Mouse (Mus musculus) adrenal gland (tissue): ENCODE results near the gene Gm28043.

ENCODE experiments used
- intact Hi-C: fragments of 180-260 bp; cut with DNase I; formaldehyde crosslinking; loops from one replicate; pipeline ENCODE4 v1.15.1; 2025
- long read RNA-seq, 2 experiments: library from polyadenylated mRNA; unstranded; transcript quantifications; one replicate each; pipeline ENCODE4 v2.0.0; 2020; ENCODE audit warnings: borderline replicate concordance in 1 of 2; ENCODE audit not compliant: insufficient replicate concordance in 1 of 2

Gm28043 gene
- long read RNA-seq, experiment 1: 0 reads
- long read RNA-seq, experiment 2: 0 reads

- intact Hi-C loops: loop anchor here (5.0 kb wide), 1 partner anchor 53 kb away; no protein-coding TSS in a partner anchor
Measured at GRCm38 (mm10) chr17:29614115-29615023, at the start of gene Gm28043, which contains the start of gene Rnf8. Gene Gm28043, plus strand, starts transcription at chr17:29614876. Gene Rnf8, plus strand, starts transcription at chr17:29614790.

GRCm38 (mm10) chr17:29565521-29565920 lies 49.2 kb upstream of the Gm28043 start:
- intact Hi-C loops: no loop called here

GRCm38 (mm10) chr17:29568435-29568834 lies 46.2 kb upstream of the Gm28043 start:
- intact Hi-C loops: no loop called here

- intact Hi-C loops: no loop called here
Measured at GRCm38 (mm10) chr17:29569831-29570230, 44.8 kb upstream of the Gm28043 start.

GRCm38 (mm10) chr17:29579579-29580126 lies 35.0 kb upstream of the Gm28043 start:
- intact Hi-C loops: no loop called here

GRCm38 (mm10) chr17:29583569-29583968 lies 31.1 kb upstream of the Gm28043 start:
- intact Hi-C loops: no loop called here

- intact Hi-C loops: no loop called here
Measured at GRCm38 (mm10) chr17:29584306-29584705, 30.4 kb upstream of the Gm28043 start.

GRCm38 (mm10) chr17:29584737-29585136 lies 29.9 kb upstream of the Gm28043 start:
- intact Hi-C loops: no loop called here

- intact Hi-C loops: no loop called here
Measured at GRCm38 (mm10) chr17:29585446-29585845, 29.2 kb upstream of the Gm28043 start.

- intact Hi-C loops: no loop called here
Measured at GRCm38 (mm10) chr17:29586921-29587320, 27.8 kb upstream of the Gm28043 start.

GRCm38 (mm10) chr17:29589221-29589898 lies 25.3 kb upstream of the Gm28043 start:
- intact Hi-C loops: no loop called here

- intact Hi-C loops: no loop called here
Measured at GRCm38 (mm10) chr17:29595891-29596770, 18.5 kb upstream of the Gm28043 start.

- intact Hi-C loops: no loop called here
Measured at GRCm38 (mm10) chr17:29596771-29597132, 17.9 kb upstream of the Gm28043 start.

GRCm38 (mm10) chr17:29599051-29599450 lies 15.6 kb upstream of the Gm28043 start:
- intact Hi-C loops: no loop called here

- intact Hi-C loops: no loop called here
Measured at GRCm38 (mm10) chr17:29599537-29599936, 15.1 kb upstream of the Gm28043 start.

GRCm38 (mm10) chr17:29601391-29601790 lies 13.3 kb upstream of the Gm28043 start:
- intact Hi-C loops: loop anchor here (10.0 kb wide), 2 partner anchors 173 to 283 kb away; no protein-coding TSS in a partner anchor

GRCm38 (mm10) chr17:29603283-29603682 lies 11.4 kb upstream of the Gm28043 start:
- intact Hi-C loops: loop anchor here (10.0 kb wide), 2 partner anchors 172 to 282 kb away; no protein-coding TSS in a partner anchor

GRCm38 (mm10) chr17:29613453-29613852 lies 1.2 kb upstream of the Gm28043 start:
- intact Hi-C loops: loop anchor here (5.0 kb wide), 1 partner anchor 54 kb away; no protein-coding TSS in a partner anchor

- intact Hi-C loops: no loop called here
Measured at GRCm38 (mm10) chr17:29615024-29615551, 412 bp downstream of the Gm28043 start.

GRCm38 (mm10) chr17:29615616-29616015 lies 940 bp downstream of the Gm28043 start:
- intact Hi-C loops: no loop called here
